Mouse (Mus musculus) embryonic facial prominence, embryonic 14.5 days (tissue): ENCODE results near the gene Parp8. TPM values are rescaled to one million over a fixed set of nuclear protein-coding genes. Genes with fewer than 3 reads are reported as not detected.
A peak's percentile ranks its signal among the peaks of the same experiment; 100 is the strongest.

ENCODE experiments used
- ATAC-seq: fragments of 200-750 bp; cut with Nextera tagmentation; 2 replicates; pipeline ENCODE4 v1.8.0; 2017; ENCODE audit warnings: low read depth, moderate number of reproducible peaks, moderate TSS enrichment
- DNase-seq: peaks from one replicate; pipeline ENCODE4 v3.0.0-alpha.2; 2015; ENCODE audit warnings: low spot score
- H3K27ac ChIP-seq: fragments of 300-500 bp; sonication (generic); replicated peaks from 2 replicates; pipeline ENCODE4 v1.5.1; 2014; ENCODE audit warnings: low read depth, mild to moderate bottlenecking, low read length, moderate library complexity
- H3K27me3 ChIP-seq: fragments of 300-500 bp; sonication (generic); replicated peaks from 2 replicates; pipeline ENCODE4 v1.6.1; 2014; ENCODE audit warnings: low read length; ENCODE audit not compliant: control insufficient read depth, insufficient read depth
- H3K36me3 ChIP-seq: fragments of 300-500 bp; sonication (generic); 2 replicates; pipeline ENCODE4 v1.6.1; 2014; ENCODE audit warnings: low read length, mixed read lengths; ENCODE audit not compliant: control insufficient read depth, insufficient read depth
- H3K4me1 ChIP-seq: fragments of 300-500 bp; sonication (generic); 2 replicates; pipeline ENCODE4 v1.6.1; 2014; ENCODE audit warnings: antibody characterized with exemption, low read length; ENCODE audit not compliant: control insufficient read depth, insufficient read depth
- H3K4me2 ChIP-seq: fragments of 300-500 bp; sonication (generic); 2 replicates; pipeline ENCODE4 v1.6.1; 2014; ENCODE audit warnings: low read depth, mild to moderate bottlenecking, low read length, moderate library complexity, mixed read lengths
- H3K4me3 ChIP-seq: fragments of 300-500 bp; sonication (generic); 2 replicates; pipeline ENCODE4 v1.5.1; 2014; ENCODE audit warnings: low read depth, mild to moderate bottlenecking, low read length
- H3K9ac ChIP-seq: fragments of 300-500 bp; sonication (generic); 2 replicates; pipeline ENCODE4 v1.6.1; 2014; ENCODE audit warnings: low read depth, mild to moderate bottlenecking, low read length, moderate library complexity, mixed read lengths
- H3K9me3 ChIP-seq: fragments of 300-500 bp; sonication (generic); 2 replicates; pipeline ENCODE4 v1.6.1; 2016; ENCODE audit warnings: low read length; ENCODE audit not compliant: control insufficient read depth
- WGBS: fragments of 180-500 bp; shearing (Covaris S2); extraction: QIAGEN DNeasy Blood & Tissue Kit; methylation state at CpG from one replicate; pipeline ENCODE4 v1.1.7; 2014; 5-methylcytosine and 5-hydroxymethylcytosine counted together
- polyA plus RNA-seq: library from polyadenylated mRNA; unstranded; fragments of >200 nt; fragmentation: Nextera tagmentation; extraction: Ambion mirVana; gene quantifications from 2 replicates; pipeline ENCODE4 v1.2.1, GENCODE M21; 2014

Parp8 gene
- polyA plus RNA-seq, 1 experiment from 2014 or later: 19.8 TPM

- ATAC-seq: no peak
- Histone ChIP-seq H3K4me1 (peaks cover 7% of the 10 kb centered on the region; the same call in 1 of the 2 replicates), H3K9ac (no peak overlapping the region), H3K4me3 (no peak overlapping the region), H3K4me2 (no peak overlapping the region), H3K36me3 (no peaks in the 10 kb centered on the region), H3K27ac (no peak overlapping the region), H3K9me3 (no peaks in the 10 kb centered on the region), H3K27me3 (no peaks in the 10 kb centered on the region)
- 86% methylated on average over 5 of the region's 5 CpGs for WGBS
- DNase-seq: no peak
Observed at GRCm38 (mm10) chr13:117036277-117036676, 10.9 kb upstream of the Parp8 start.

- H3K4me1 ChIP-seq: peaks cover 9% of the 10 kb centered on the region; the same call in 1 of the 2 replicates
- H3K9me3 ChIP-seq: no peaks in the 10 kb centered on the region
- no peak overlapping the region for H3K4me2 ChIP-seq
- no peak for ATAC-seq
- no peak overlapping the region for H3K4me3 ChIP-seq
- H3K9ac ChIP-seq: no peak overlapping the region
- H3K27ac ChIP-seq: no peak overlapping the region
- H3K27me3 ChIP-seq: no peaks in the 10 kb centered on the region
- WGBS: 41% methylated on average over 2 of the region's 2 CpGs
- H3K36me3 ChIP-seq: no peaks in the 10 kb centered on the region
- DNase-seq: no peak
Observed at GRCm38 (mm10) chr13:117035121-117035520, 9.8 kb upstream of the Parp8 start.

- Histone ChIP-seq H3K9ac (no peak overlapping the region), H3K27me3 (no peaks in the 10 kb centered on the region), H3K9me3 (no peaks in the 10 kb centered on the region), H3K4me1 (peaks cover 9% of the 10 kb centered on the region; the same call in 1 of the 2 replicates), H3K4me3 (no peak overlapping the region), H3K36me3 (no peaks in the 10 kb centered on the region), H3K27ac (no peak overlapping the region), H3K4me2 (no peak overlapping the region)
- DNase-seq: no peak
- no peak for ATAC-seq
- WGBS: 82% methylated on average over 1 of the region's 1 CpGs
Observed at GRCm38 (mm10) chr13:117034676-117035075, 9.3 kb upstream of the Parp8 start.

- Histone ChIP-seq H3K9ac (no peak overlapping the region), H3K4me1 (peaks cover 9% of the 10 kb centered on the region; the same call in 1 of the 2 replicates), H3K36me3 (no peaks in the 10 kb centered on the region), H3K27me3 (no peaks in the 10 kb centered on the region), H3K4me2 (no peak overlapping the region), H3K27ac (no peak overlapping the region), H3K4me3 (no peak overlapping the region), H3K9me3 (no peaks in the 10 kb centered on the region)
- DNase-seq (no peak), ATAC-seq (no peak)
- WGBS: 83% methylated on average over 5 of the region's 5 CpGs
Observed at GRCm38 (mm10) chr13:117033676-117034308, 8.5 kb upstream of the Parp8 start.

- WGBS: 100% methylated on average over 1 of the region's 1 CpGs
- no peaks in the 10 kb centered on the region for H3K36me3 ChIP-seq
Observed at GRCm38 (mm10) chr13:117032402-117032801, 7.1 kb upstream of the Parp8 start.

GRCm38 (mm10) chr13:117031546-117031945, 6.2 kb upstream of the Parp8 start:
- H3K9me3 ChIP-seq: no peaks in the 10 kb centered on the region
- peak; percentile 78 for DNase-seq
- no peak overlapping the region for H3K4me3 ChIP-seq
- H3K27ac ChIP-seq: no peak overlapping the region
- no peaks in the 10 kb centered on the region for H3K27me3 ChIP-seq
- 55% methylated on average over 6 of the region's 6 CpGs for WGBS
- H3K36me3 ChIP-seq: no peaks in the 10 kb centered on the region
- H3K9ac ChIP-seq: no peak overlapping the region
- H3K4me1 ChIP-seq: peaks cover 17% of the 10 kb centered on the region
- ATAC-seq: peak; percentile 75
- H3K4me2 ChIP-seq: no peak overlapping the region

More at GRCm38 (mm10) chr13:117032402-117032801, 7.1 kb upstream of the Parp8 start:
- Histone ChIP-seq H3K4me1 (peaks cover 9% of the 10 kb centered on the region; the same call in 1 of the 2 replicates), H3K9ac (no peak overlapping the region), H3K4me3 (no peak overlapping the region), H3K27me3 (no peaks in the 10 kb centered on the region), H3K27ac (no peak overlapping the region), H3K4me2 (no peak overlapping the region), H3K9me3 (no peaks in the 10 kb centered on the region)
- DNase-seq (no peak), ATAC-seq (no peak)

GRCm38 (mm10) chr13:117028221-117028620, 2.9 kb upstream of the Parp8 start:
- Histone ChIP-seq H3K4me3 (no peak overlapping the region), H3K4me2 (no peak overlapping the region), H3K4me1 (peaks cover 27% of the 10 kb centered on the region), H3K27me3 (no peaks in the 10 kb centered on the region), H3K27ac (no peak overlapping the region), H3K9ac (no peak overlapping the region), H3K9me3 (no peaks in the 10 kb centered on the region), H3K36me3 (no peaks in the 10 kb centered on the region)
- 86% methylated on average over 5 of the region's 5 CpGs for WGBS
- DNase-seq (no peak), ATAC-seq (no peak)

- DNase-seq (no peak), ATAC-seq (no peak)
- H3K27me3 ChIP-seq: no peaks in the 10 kb centered on the region
- no peak overlapping the region for H3K27ac ChIP-seq
- H3K9ac ChIP-seq: no peak overlapping the region
- no peak overlapping the region for H3K4me2 ChIP-seq
- H3K4me3 ChIP-seq: no peak overlapping the region
- peaks cover 29% of the 10 kb centered on the region for H3K4me1 ChIP-seq
- no peaks in the 10 kb centered on the region for H3K9me3 ChIP-seq
- no peaks in the 10 kb centered on the region for H3K36me3 ChIP-seq
- 70% methylated on average over 9 of the region's 9 CpGs for WGBS
Observed at GRCm38 (mm10) chr13:117027336-117027735, 2.0 kb upstream of the Parp8 start.

- peak overlapping the region; percentile 96; the same call in 1 of the 2 replicates for H3K9ac ChIP-seq
- WGBS: 44% methylated on average over 7 of the region's 7 CpGs
- H3K27me3 ChIP-seq: no peaks in the 10 kb centered on the region
- ATAC-seq: no peak
- H3K9me3 ChIP-seq: no peaks in the 10 kb centered on the region
- H3K36me3 ChIP-seq: no peaks in the 10 kb centered on the region
- H3K4me2 ChIP-seq: peak overlapping the region; percentile 78
- DNase-seq: no peak
- H3K4me1 ChIP-seq: peaks cover 28% of the 10 kb centered on the region
- peak overlapping the region; percentile 96 for H3K27ac ChIP-seq
- peak overlapping the region; percentile 91 for H3K4me3 ChIP-seq
Observed at GRCm38 (mm10) chr13:117026276-117026780, 991 bp upstream of the Parp8 start.
